Mouse (Mus musculus): Measurements from ENCODE around the gene Rnd1.

Rnd1 gene

DNA sequence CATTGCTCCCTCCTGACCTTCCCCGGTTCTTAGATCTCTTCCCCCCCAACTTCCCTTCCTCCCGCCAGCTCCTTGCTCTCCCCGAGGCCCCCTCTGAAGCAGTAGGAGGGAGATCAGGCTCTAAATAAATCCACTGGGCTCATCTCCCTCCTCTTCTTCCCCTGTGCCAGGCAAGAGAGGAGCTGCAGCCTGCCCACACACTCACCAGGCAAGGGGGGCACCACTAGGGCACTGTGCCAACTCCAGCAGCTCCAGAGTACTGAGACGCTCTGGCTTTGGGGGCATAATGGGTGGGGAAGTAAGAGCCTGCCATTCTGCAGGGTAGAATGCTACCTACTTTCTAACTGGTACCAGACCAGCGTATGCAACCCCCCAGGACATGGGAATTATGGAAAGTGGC, 40.7 kb downstream of the Rnd1 start:
- no peak for DNase-seq

DNA sequence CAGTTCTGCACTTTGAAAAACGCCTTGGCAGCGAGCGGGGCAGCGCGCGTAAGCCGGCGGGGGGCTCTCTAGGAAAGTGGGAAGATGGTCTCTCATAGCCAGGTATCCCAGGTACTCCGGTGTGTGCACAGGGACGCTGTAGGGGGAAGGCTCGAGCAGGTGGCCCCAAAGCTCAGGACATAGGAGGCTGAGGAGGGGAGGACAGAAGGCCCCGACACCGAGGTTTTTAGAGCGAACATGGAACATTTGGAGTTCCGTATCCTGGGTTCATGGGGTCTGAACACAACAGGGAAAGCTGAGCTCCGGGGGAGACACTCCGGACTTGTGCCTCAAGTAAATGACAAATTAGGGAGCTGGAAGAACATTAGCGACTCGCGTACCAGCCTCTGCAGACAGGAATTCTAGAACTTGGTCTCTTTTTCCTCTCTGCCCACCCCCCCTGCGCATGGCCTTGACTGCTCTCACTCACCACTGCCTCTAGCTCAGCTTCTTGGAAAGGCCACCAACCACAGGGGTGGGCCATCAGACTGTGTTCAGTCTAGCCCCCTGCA, 41.9 kb downstream of the Rnd1 start:
- DNase-seq, result no peak

DNA sequence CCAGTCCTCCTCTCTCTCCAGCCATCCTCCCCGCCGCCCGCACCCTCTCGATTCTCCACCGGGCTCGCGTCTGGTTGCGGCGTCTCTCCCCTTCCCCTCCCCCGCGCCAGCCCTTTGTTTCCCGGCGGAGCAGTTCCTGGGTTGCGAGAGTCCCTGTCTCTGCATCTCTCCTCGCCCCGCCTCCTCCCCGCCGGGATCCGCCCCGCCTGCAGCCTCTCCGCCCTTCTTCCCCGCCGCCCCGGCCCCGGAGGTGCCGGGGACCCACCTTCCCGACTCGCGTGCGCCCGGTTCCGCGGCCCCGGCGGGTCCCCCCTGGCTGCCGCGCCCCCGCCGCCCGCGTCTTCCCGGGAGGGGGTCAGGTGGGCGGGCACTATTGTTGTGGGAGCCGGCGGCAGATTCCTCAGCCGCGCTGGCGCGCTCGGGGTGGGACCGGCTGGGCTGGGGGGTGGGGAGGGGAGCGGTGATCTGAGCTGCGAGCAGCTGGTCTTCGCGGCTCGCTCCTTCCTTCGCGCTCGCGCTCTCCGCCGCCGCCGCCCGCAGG, 42.6 kb downstream of the Rnd1 start:
- peak; percentile 77 to 88 for DNase-seq

- no peak for DNase-seq
These were observed 43.3 kb downstream of the Rnd1 start for GRCm38 (mm10) chr15:98633822-98634470.

GRCm38 (mm10) chr15:98632921-98633320, 44.3 kb downstream of the Rnd1 start:
- no peak for DNase-seq

GRCm38 (mm10) chr15:98632107-98632744, 45.0 kb downstream of the Rnd1 start:
- peak; percentile 77 to 81 for DNase-seq

GRCm38 (mm10) chr15:98631493-98631892, 45.8 kb downstream of the Rnd1 start:
- peak; percentile 56 to 87 for DNase-seq

GRCm38 (mm10) chr15:98630540-98630939, 46.7 kb downstream of the Rnd1 start, which contains the start of gene Cacnb3:
Gene Cacnb3, plus strand, starts transcription at chr15:98630840.
- DNase-seq, result no peak

GRCm38 (mm10) chr15:98629464-98629863, 47.8 kb downstream of the Rnd1 start:
- DNase-seq, result no peak

- DNase-seq, result no peak
These were observed 48.5 kb downstream of the Rnd1 start for GRCm38 (mm10) chr15:98628589-98629254.

DNA sequence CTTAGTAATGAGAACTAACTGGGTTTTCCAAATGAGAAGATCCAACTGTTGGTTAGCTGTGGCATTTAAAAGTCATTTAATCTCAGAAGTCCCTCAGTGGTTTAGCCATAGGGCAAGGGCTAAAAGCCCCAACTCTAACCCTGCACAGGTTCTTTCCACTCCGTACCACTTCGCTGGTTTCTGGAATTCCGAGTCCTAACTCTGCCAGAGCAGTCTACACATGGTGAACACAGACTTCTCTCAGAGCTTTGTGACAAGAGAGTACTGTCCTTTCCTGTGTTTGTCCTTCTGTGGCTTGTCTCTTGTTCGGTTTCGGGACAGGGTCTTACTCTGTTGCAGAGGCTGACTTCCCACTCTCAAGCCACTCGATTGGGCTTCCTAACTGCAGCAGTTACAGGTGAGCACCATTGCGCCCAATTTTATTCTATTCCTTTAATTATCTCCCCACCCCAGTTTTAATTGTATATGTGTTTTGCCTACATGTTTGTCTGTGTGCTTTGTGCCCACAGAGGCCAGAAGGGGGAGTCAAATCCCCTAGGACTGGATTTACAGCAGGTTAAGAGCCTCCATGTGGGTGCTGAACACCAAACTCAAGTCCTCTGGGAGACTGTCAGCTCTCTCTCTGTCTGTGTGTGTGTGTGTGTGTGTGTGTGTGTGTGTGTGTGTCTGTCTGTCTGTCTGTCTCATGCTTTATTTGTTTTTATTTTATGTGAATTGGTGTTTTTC, 50.6 kb downstream of the Rnd1 start:
- no peak for DNase-seq

DNA sequence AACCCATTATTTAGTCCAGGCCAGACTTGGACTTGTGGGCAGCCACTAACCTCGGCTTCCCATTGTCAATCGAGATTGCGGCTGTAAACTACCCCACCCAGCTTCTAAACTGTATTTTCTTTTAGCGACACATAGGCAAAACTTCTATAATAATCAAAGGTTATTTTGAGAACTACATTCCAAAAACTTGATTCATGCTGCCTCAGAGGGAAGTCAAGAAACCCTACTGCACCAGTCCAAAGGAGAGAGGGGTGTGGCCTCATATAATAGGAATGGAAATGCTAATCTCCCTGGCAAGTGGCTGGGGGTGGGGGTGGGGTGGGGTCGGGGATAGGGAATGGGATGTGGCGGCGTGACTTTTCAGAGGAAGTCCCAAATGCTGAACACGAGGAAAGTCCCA, 51.2 kb downstream of the Rnd1 start:
- DNase-seq, result peak in 1 of 2 experiments; percentile 27

DNA sequence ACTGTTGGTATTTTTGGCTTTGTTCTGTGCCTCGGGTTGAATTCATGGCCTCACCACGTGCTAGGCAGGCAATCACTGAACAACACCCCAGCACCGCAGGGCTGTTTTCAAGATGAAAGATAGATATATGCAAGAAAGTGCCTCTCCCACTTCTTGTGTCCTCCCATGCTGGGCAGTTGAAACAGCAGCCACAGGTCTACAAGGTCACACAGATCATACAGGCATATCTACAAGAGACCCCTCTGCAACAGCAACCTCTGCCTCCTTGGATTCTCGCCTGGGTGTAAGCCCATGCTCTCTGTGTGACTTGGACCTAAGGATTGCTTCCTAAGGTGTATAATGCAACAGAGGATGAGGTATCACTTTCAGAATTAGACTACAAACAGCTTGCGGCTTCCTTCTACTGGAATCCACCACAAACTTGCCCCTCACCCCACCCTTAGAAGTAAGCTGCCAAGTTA, 53.9 kb downstream of the Rnd1 start:
- DNase-seq, result no peak

DNA sequence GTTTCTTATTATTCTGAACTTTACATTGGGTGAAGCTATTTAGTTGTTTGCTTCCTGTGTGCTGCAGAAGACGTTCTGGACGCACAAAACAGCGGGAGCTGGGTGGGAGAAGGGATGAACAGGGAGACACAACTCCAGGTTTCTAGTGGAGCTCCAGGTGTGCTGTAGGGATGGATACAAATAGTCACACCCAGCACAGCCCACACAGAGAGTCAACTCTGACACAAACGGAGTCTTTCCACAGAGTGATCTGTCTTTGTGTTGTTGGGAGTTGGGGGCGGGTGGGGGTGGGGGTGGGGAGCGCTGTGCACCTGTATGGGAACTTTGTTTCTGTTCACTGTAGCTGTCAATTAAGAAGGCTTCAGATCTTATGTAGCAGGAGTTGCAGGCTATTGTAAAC, 54.5 kb downstream of the Rnd1 start:
- DNase-seq, result no peak

GRCm38 (mm10) chr15:98622199-98622598, 55.1 kb downstream of the Rnd1 start:
- DNase-seq, result peak; percentile 50 to 58

GRCm38 (mm10) chr15:98617176-98617537, 60.1 kb downstream of the Rnd1 start:
- peak; percentile 62 to 84 for DNase-seq

DNA sequence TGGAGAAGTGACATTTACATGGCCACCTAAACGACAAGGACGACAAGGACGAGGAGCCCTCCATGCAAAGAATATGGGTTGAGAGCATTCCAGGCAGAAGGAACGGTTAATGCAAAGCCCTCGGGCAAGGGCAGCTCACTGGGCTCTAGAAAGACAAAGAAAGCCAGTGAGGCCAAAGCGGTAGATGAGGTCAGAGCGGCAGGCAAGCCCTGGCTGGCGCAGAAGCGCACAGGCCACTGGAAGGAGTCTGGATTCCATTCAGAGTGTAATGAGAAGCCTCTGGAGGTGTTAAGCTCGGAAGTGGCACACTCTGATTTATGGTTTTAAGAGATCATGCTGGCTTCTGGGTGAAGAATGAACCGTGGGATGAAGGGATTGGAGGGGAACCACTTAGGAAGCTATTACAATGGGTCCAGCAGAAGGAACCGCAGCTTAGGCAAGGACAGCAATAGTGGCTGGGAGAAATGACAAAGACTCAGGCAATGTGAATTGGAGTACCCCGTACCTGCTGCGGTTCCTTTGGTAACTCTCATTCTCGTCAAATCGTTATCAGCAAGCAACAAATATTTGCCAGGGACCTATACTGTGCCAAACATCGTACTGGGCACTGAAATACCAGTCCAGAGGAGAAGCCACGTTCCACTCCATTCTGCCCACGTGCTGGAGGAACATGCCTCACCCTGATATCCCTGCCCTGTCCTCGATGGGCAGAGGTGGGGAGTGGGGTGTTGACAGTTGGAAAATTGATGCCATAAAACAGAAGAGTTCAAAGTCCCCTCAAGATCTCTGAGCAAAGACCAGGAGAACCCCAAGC, 60.7 kb downstream of the Rnd1 start:
- peak; percentile 53 to 60 for DNase-seq

DNA sequence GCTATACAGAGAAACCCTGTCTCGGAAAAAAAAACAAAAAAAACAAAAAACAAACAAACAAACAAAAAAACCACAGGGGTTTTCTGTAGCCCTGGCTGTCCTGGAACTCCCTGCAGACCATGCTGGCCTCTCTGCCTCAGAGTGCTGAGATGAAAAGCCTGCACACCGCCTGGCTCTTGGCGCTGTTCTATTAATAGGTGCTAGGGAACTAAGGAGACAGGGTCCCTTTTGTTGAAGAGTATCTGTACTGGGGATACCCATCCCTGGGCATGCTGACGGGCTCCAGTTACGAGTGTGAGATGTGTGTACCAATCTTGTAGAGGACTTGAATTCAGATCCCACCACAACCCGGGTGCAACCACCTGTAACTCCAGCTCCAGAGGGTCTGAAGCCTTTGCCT, 61.5 kb downstream of the Rnd1 start:
- DNase-seq, result no peak

GRCm38 (mm10) chr15:98614971-98615370, 62.3 kb downstream of the Rnd1 start:
- peak; percentile 65 to 66 for DNase-seq

- peak; percentile 77 to 83 for DNase-seq
These were observed 62.7 kb downstream of the Rnd1 start for GRCm38 (mm10) chr15:98614551-98614950.
